Mouse (Mus musculus): ENCODE measurements around the gene Coa7.

The Coa7 gene

GRCm38 (mm10) chr4:108327730-108328484 is at the start of gene Coa7:
Coa7 (plus strand) TSS chr4:108328140.
- DNase-seq (ENCODE audit: low read depth), result peak; percentile 100

GRCm38 (mm10) chr4:108300266-108300665 is 27.7 kb upstream of the Coa7 start:
- peak; percentile 25 for DNase-seq (ENCODE audit: low read depth)

DNA sequence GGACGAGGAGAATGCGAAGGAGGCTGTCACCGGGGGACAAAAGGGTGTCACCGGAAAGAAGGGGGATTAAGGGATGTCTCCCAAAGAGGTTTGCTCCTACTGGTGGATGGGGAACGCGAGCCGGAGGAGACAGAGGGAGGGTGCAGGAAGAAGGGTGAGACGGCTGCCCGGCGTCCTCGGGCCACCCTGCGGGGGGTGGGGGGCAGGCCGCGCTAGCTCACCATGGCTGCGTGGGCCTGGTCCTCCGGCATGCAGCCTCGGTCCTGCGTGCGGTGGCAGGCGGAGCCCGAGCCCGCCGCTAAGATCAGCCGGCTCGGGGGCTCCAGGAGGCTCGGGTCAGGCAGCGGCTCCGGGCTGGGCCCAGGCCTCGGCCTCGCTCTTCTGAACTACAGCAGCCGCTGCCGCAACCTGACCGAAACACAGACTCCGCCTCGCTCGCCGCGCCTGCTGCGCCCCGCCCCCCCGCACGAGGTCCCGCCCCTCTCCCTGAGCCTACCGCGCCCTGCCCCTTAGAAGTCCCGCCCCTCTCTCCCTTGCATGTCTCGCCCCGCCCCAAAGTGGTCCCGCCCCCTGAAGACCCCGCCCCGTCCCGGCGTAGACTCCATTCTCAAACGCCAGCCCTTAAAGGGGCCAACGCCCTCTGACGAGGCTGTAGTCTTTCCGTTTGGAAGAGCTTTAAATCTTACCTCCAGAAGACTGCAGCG is 27.1 kb upstream of the Coa7 start, which contains the start of gene Zyg11b:
Gene Zyg11b, minus strand, starts transcription at position 427 of the 704 bp plus-strand sequence.
- DNase-seq (ENCODE audit: low read depth), result peak; percentile 98

GRCm38 (mm10) chr4:108302296-108302890 is 25.5 kb upstream of the Coa7 start:
- DNase-seq (ENCODE audit: low read depth), result no peak

DNA sequence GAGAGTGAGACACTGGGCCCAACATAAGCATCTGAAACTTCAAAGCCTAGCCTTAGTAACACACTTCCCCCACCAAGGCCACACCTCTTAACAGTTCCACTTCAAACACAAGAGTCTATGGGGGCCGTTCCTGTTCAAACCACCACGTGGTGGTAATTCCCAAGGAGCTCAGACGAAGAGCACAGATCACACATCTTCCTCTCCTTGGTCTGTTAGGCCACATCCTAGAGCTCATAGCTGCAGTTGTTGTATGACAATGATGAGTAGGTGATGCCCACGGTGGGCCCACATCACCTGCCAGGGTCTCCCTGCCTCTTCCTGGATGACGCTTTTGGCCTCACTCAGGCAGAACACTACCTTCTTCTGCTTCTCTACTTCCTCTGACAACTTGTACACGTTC is 17.2 kb upstream of the Coa7 start:
- no peak for DNase-seq (ENCODE audit: low read depth)

- no peak for DNase-seq (ENCODE audit: low read depth)
Measured at GRCm38 (mm10) chr4:108314041-108314440, 13.9 kb upstream of the Coa7 start.

GRCm38 (mm10) chr4:108317656-108318605 is 10.0 kb upstream of the Coa7 start:
- no peak for DNase-seq (ENCODE audit: low read depth)

DNA sequence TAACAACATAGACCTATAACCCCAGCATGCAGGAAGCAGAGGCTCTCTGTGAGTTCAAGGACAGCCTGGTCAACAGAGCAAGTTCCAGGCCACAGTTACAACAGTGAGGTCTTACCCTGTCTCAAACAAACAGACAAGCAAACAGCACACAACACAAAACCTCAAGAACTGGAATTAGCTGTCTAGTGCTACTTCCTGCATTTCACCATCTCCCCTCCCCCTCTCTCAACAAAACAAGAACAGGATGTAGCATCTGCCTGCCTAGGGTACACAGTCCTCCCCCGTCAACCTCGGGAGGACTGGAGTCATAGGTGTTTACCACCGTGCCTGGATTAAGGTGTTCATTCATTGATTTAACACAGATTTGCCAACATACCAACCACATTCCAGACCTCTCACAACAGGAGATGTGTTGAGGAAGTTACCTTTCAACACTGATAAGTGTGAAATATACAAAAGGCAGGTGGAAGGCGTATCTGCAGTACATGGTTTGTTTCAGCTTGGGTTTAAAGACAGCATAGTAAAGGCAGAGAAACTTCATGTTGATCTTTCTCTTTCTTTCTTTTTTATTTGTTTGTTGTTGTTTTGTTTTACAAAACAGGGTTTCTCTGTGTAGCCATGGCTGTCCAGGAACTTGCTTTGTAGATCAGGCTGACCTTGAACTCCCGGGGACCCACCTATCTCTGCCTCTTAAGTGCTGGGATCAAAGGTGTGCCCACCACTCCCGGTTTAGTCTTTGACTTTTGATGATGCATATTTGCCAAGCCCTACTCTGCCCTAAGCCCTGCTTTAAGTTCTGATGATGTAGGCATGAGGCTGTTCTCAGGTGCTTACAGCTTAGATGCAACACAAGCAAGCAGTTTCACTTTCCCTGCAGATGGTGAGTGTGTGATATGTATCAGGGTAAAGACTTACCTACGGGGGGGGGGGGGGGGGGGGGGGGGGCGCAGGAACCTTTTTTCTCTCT is 9.0 kb upstream of the Coa7 start:
- DNase-seq (ENCODE audit: low read depth), result no peak

- no peak for DNase-seq (ENCODE audit: low read depth)
Measured at GRCm38 (mm10) chr4:108319747-108320146, 8.2 kb upstream of the Coa7 start.

DNA sequence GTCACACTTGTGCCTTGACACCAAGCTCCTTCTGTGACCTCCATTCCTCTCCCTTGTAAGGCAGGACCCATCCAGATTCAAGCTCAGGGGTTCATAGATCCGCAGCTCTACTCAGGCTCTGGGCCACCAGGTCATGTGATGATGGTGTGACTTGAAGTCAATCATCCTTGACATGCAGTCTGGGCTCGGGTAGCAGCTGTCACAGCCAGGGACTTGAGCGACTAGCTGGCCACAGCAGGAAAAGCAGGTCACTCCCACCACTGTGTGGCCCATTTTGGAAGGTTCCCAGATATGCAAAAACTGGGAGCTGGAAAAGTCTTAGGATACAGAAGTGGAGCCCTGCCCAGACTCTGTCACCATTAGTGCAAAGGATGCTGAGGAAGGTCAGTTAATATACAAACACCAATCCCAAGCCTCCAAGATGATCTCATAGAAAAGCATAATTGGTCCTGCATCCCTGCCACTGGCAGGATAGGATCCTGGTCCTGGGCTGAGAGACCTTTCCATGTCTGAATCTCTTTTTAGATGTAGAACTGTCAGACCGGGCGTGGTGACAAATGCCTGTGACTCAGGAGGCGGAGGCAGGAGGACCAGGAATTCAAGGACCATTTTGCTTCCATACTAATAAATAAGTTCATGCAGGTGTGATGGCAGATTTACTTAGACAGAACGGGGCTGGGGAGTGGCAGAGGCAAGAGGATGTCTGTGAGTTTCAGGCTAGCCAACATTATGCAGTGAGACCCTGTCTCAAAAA is 7.1 kb upstream of the Coa7 start:
- no peak for DNase-seq (ENCODE audit: low read depth)

GRCm38 (mm10) chr4:108323588-108323987 is 4.4 kb upstream of the Coa7 start:
- no peak for DNase-seq (ENCODE audit: low read depth)

DNA sequence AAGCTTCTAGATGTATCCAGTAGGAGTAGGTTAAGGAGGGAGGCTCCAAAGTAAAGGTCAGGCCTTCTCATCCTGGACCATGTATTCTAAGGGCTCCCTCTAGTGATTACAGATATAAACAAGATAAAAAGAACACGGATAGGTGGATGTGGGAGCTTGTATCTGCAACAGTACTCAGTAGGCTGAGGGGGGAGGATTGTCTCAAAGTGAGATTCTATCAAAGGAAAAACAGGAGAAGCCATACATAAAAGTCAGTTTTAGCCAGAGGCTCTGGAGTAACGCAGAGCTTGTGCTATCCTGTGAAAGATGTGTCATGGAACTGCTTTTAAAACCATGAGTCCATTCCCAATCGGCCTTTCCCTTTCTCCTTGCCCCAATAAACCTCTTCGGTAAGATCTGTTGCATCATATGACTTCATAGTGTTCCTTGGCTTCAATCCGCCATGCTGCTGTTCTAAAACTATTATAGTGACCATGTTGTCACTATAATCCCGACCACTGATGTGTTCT is 815 bp upstream of the Coa7 start:
- DNase-seq (ENCODE audit: low read depth), result peak; percentile 81

- DNase-seq (ENCODE audit: low read depth), result no peak
Measured at GRCm38 (mm10) chr4:108329840-108330239, 1.9 kb downstream of the Coa7 start.

GRCm38 (mm10) chr4:108332041-108332440 is 4.1 kb downstream of the Coa7 start:
- DNase-seq (ENCODE audit: low read depth), result no peak

- no peak for DNase-seq (ENCODE audit: low read depth)
Measured at GRCm38 (mm10) chr4:108335413-108335812, 7.5 kb downstream of the Coa7 start.

DNA sequence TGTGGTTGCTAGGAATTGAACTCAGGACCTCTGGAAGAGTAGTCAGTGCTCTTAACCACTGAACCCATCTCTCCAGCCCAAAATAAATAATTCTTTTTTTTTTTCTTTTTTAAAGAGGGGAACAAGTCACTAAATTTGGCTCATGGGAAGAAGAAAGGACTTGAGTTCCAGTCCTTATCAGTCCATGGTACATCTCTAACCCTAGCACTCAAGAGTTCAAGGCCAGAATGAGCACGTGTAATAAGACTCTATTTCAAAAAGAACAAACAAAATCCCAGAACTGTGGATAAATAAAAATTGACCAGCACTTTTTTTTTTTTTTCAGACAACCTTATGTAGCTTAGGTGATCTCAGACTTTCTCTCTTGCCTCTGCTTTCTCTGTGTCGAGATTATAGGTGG is 8.8 kb downstream of the Coa7 start:
- no peak for DNase-seq (ENCODE audit: low read depth)

DNA sequence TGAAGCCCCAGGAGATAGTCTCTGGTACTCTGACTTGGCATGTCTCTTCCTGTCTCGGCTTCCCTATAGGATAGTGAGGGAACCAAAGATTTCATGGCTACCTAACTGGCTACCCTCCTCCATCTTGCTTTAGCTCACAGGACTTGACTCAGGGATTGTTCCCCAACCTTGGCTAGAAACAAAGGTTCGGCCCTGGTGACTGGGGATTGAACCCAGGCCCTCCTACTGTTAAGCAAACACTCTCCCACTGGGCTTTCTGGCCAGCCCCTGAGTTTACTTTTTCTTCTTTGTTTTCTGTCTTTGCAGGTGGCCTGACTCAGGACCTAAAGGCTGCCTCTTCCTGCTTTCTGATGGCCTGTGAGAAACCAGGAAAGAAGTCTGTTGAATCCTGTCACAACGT is 9.9 kb downstream of the Coa7 start:
- no peak for DNase-seq (ENCODE audit: low read depth)

DNA sequence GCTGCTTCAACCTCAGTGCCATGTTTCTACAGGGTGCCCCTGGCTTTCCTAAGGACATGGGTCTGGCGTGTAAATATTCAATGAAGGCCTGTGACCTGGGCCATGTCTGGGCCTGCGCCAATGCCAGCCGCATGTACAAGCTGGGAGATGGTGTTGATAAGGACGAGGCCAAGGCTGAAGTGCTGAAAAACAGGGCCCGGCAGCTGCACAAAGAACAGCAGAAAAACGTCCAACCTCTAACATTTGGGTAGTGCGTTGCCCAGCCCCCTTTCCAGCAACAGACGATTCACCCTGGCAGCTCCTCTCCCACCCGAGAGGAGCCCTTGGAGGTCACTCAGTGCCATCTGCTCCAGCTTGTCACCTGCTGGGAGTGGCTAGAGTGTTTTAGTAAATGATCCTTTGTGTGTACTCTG is 10.4 kb downstream of the Coa7 start:
- no peak for DNase-seq (ENCODE audit: low read depth)

DNA sequence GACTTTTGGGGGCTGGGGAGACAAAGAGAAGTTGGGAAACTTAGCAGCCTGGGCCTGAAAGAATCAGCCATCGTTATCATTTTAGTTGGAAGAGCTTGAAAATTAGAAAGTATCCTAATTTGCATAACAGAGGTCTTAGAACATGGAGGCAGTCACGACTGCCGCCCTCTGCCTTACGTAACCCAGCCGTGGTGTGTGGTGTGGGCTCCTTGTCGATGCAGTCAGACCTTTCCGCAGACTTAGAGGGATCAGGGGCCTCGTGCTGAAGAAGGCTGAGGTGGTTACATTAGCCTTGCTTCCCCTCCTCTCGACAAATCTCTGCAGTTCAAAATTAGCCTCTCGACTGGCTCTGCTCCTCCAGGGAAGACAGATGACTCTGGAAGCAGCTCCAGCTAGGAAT is 10.9 kb downstream of the Coa7 start:
- DNase-seq (ENCODE audit: low read depth), result no peak

DNA sequence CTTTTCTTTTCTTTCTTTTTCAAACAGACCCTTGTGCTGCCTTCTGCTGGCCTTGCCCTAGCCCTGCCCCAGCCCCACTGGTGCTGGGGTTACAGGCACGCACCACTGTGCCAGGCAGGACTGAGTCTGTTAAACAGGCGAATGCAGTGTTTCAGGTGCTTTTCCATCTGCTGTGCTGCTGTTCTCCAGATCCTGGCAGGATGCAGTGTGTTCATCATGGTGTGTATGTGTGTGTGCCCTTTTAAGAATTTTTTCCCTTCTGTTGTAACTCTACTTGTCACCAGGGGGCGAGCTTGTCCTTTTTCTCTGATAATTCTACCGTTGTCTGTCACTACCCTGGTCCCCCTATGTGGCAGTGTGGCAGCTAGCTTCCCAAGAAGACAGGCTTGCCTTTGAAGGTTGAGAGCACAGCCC is 11.3 kb downstream of the Coa7 start:
- peak; percentile 81 for DNase-seq (ENCODE audit: low read depth)

Data from NIH3T3 (cell line).